Mouse (Mus musculus): ENCODE data around the gene Zglp1. TPM values are rescaled to one million over a fixed set of nuclear protein-coding genes. Genes with fewer than 3 reads are reported as not detected.

Gene Zglp1
- total RNA-seq (2014; fragmentation: Nextera tagmentation) (10.2 TPM in 1 of 2 replicates, not detected in the other), total RNA-seq (2017) (1.7 TPM in 1 of 2 replicates, not detected in the other)

- ATAC-seq (replicated peaks; ENCODE audit: low FRiP score, low TSS enrichment, poor library complexity, severe bottlenecking) = no peak
Observed at GRCm38 (mm10) chr9:21067006-21067684, at the start of gene Zglp1. Gene Zglp1 (minus strand): TSS chr9:21067093.

GRCm38 (mm10) chr9:21115105-21115504 is 48.2 kb upstream of the Zglp1 start:
- ATAC-seq (replicated peaks; ENCODE audit: low FRiP score, low TSS enrichment, poor library complexity, severe bottlenecking) = no peak

- ATAC-seq (replicated peaks; ENCODE audit: low FRiP score, low TSS enrichment, poor library complexity, severe bottlenecking) = no peak
Observed at GRCm38 (mm10) chr9:21114190-21114589, 47.3 kb upstream of the Zglp1 start.

- no peak for ATAC-seq (replicated peaks; ENCODE audit: low FRiP score, low TSS enrichment, poor library complexity, severe bottlenecking)
Observed at GRCm38 (mm10) chr9:21113751-21114150, 46.9 kb upstream of the Zglp1 start.

- no peak for ATAC-seq (replicated peaks; ENCODE audit: low FRiP score, low TSS enrichment, poor library complexity, severe bottlenecking)
Observed at GRCm38 (mm10) chr9:21107607-21108237, 40.8 kb upstream of the Zglp1 start.

GRCm38 (mm10) chr9:21105760-21106564 is 39.1 kb upstream of the Zglp1 start:
- ATAC-seq (replicated peaks; ENCODE audit: low FRiP score, low TSS enrichment, poor library complexity, severe bottlenecking) = peak; percentile 78

- ATAC-seq (replicated peaks; ENCODE audit: low FRiP score, low TSS enrichment, poor library complexity, severe bottlenecking) = no peak
Observed at GRCm38 (mm10) chr9:21104814-21105213, 37.9 kb upstream of the Zglp1 start.

- no peak for ATAC-seq (replicated peaks; ENCODE audit: low FRiP score, low TSS enrichment, poor library complexity, severe bottlenecking)
Observed at GRCm38 (mm10) chr9:21102076-21102475, 35.2 kb upstream of the Zglp1 start.

- peak; percentile 65 for ATAC-seq (replicated peaks; ENCODE audit: low FRiP score, low TSS enrichment, poor library complexity, severe bottlenecking)
Observed at GRCm38 (mm10) chr9:21100447-21101161, 33.7 kb upstream of the Zglp1 start.

GRCm38 (mm10) chr9:21097793-21098192 is 30.9 kb upstream of the Zglp1 start:
- ATAC-seq (replicated peaks; ENCODE audit: low FRiP score, low TSS enrichment, poor library complexity, severe bottlenecking) = no peak

GRCm38 (mm10) chr9:21095958-21096357 is 29.1 kb upstream of the Zglp1 start:
- no peak for ATAC-seq (replicated peaks; ENCODE audit: low FRiP score, low TSS enrichment, poor library complexity, severe bottlenecking)

- ATAC-seq (replicated peaks; ENCODE audit: low FRiP score, low TSS enrichment, poor library complexity, severe bottlenecking) = no peak
Observed at GRCm38 (mm10) chr9:21093423-21093822, 26.5 kb upstream of the Zglp1 start.

GRCm38 (mm10) chr9:21091707-21092320 is 24.9 kb upstream of the Zglp1 start, which contains the start of the genes Gm38431 and Raver1:
Gene Gm38431 (minus strand): TSS chr9:21091997.
Gene Raver1 (minus strand): TSS chr9:21092008.
- ATAC-seq (replicated peaks; ENCODE audit: low FRiP score, low TSS enrichment, poor library complexity, severe bottlenecking) = peak; percentile 98

- ATAC-seq (replicated peaks; ENCODE audit: low FRiP score, low TSS enrichment, poor library complexity, severe bottlenecking) = peak; percentile 6
Observed at GRCm38 (mm10) chr9:21090972-21091706, 24.2 kb upstream of the Zglp1 start.

- no peak for ATAC-seq (replicated peaks; ENCODE audit: low FRiP score, low TSS enrichment, poor library complexity, severe bottlenecking)
Observed at GRCm38 (mm10) chr9:21090537-21090936, 23.6 kb upstream of the Zglp1 start.

GRCm38 (mm10) chr9:21083324-21083723 is 16.4 kb upstream of the Zglp1 start:
- peak; percentile 58 for ATAC-seq (replicated peaks; ENCODE audit: low FRiP score, low TSS enrichment, poor library complexity, severe bottlenecking)

GRCm38 (mm10) chr9:21081127-21081526 is 14.2 kb upstream of the Zglp1 start:
- no peak for ATAC-seq (replicated peaks; ENCODE audit: low FRiP score, low TSS enrichment, poor library complexity, severe bottlenecking)

GRCm38 (mm10) chr9:21075625-21076024 is 8.7 kb upstream of the Zglp1 start:
- no peak for ATAC-seq (replicated peaks; ENCODE audit: low FRiP score, low TSS enrichment, poor library complexity, severe bottlenecking)
